Mouse (Mus musculus): Measurements from ENCODE around the gene Cacnb2.

- no peak for TF ChIP-seq EP300 (IDR thresholded peaks at IDR 0.05; ENCODE audit: insufficient read depth, low read depth, low read length)
- no peak for TF ChIP-seq CTCF (IDR thresholded peaks at IDR 0.05)
Observed at GRCm38 (mm10) chr2:14829451-14829850, 226.6 kb downstream of the Cacnb2 start.
